Mouse (Mus musculus): Measurements from ENCODE around the gene Ankrd35. TPM values are rescaled to one million over a fixed set of nuclear protein-coding genes. Genes with fewer than 3 reads are reported as not detected.

Gene Ankrd35
- total and polyA plus RNA-seq, 3 experiments: 0.80 to 1.2 (median 1.2) TPM

DNA sequence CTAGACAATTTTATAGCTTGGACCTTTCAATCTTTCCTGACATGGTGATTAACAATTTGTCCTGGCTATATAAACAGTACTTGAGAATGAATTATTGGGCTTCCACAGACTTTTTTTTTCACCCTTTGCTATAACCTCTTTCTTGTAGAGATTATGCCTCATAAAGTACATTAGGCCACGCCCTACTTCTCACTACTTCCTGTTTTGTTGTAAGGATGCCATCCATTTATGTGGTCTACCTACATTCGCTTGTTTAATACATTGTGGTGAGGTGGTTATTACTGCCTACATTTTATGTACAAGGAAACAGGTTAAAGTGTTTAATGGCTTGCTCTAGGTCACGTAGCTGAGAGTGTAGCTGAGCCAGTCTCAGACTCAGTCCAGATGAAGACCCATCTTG lies 5.2 kb downstream of the Ankrd35 start:
- Histone ChIP-seq H3K79me2 (replicated peaks; ENCODE audit: control insufficient read depth, insufficient read depth, low read length) (no peaks in the 10 kb centered on the region), H3K4me1 (ENCODE audit: control insufficient read depth, insufficient read depth, low read length) (no peaks in the 10 kb centered on the region), H3K27ac (no peak overlapping the region), H3K9ac (ENCODE audit: low read depth, low read length) (no peak overlapping the region), H3K36me3 (ENCODE audit: control insufficient read depth, insufficient read depth, low read length) (no peaks in the 10 kb centered on the region), H3K27me3 (ENCODE audit: control insufficient read depth, insufficient read depth, low read length) (no peaks in the 10 kb centered on the region), H3K4me3 (no peak overlapping the region)
- intact Hi-C loops (cut with DNase I): no loop called here
- TF ChIP-seq POLR2A (IDR thresholded peaks at IDR 0.05; ENCODE audit: insufficient read depth, low read depth, low read length) (no peak), CTCF (IDR thresholded peaks at IDR 0.05) (no peak), EP300 (IDR thresholded peaks at IDR 0.05; ENCODE audit: insufficient read depth, low read depth, low read length) (no peak)
- no peak for DNase-seq
- WGBS: 86% methylated on average over 3 of the region's 3 CpGs

- H3K36me3 ChIP-seq (ENCODE audit: control insufficient read depth, insufficient read depth, low read length): no peaks in the 10 kb centered on the region
- H3K27ac ChIP-seq: no peak overlapping the region
- H3K27me3 ChIP-seq (ENCODE audit: control insufficient read depth, insufficient read depth, low read length): no peaks in the 10 kb centered on the region
- H3K79me2 ChIP-seq (replicated peaks; ENCODE audit: control insufficient read depth, insufficient read depth, low read length): no peaks in the 10 kb centered on the region
- H3K4me1 ChIP-seq (ENCODE audit: control insufficient read depth, insufficient read depth, low read length): no peaks in the 10 kb centered on the region
- DNase-seq: no peak
- 67% methylated on average over 3 of the region's 3 CpGs for WGBS
- no peak for TF ChIP-seq POLR2A (IDR thresholded peaks at IDR 0.05; ENCODE audit: insufficient read depth, low read depth, low read length)
- no peak for TF ChIP-seq CTCF (IDR thresholded peaks at IDR 0.05)
- no peak for TF ChIP-seq EP300 (IDR thresholded peaks at IDR 0.05; ENCODE audit: insufficient read depth, low read depth, low read length)
- intact Hi-C loops (cut with DNase I): no loop called here
- H3K9ac ChIP-seq (ENCODE audit: low read depth, low read length): no peak overlapping the region
- H3K4me3 ChIP-seq: no peak overlapping the region
These were observed 5.8 kb downstream of the Ankrd35 start for GRCm38 (mm10) chr3:96675690-96676089.

GRCm38 (mm10) chr3:96678456-96678855 lies 8.5 kb downstream of the Ankrd35 start:
- no peaks in the 10 kb centered on the region for H3K79me2 ChIP-seq (replicated peaks; ENCODE audit: control insufficient read depth, insufficient read depth, low read length)
- WGBS: 70% methylated on average over 7 of the region's 7 CpGs
- H3K4me3 ChIP-seq: no peak overlapping the region
- no peak for TF ChIP-seq POLR2A (IDR thresholded peaks at IDR 0.05; ENCODE audit: insufficient read depth, low read depth, low read length)
- no peaks in the 10 kb centered on the region for H3K36me3 ChIP-seq (ENCODE audit: control insufficient read depth, insufficient read depth, low read length)
- H3K9ac ChIP-seq (ENCODE audit: low read depth, low read length): no peak overlapping the region
- DNase-seq: no peak
- intact Hi-C loops (cut with DNase I): no loop called here
- H3K4me1 ChIP-seq (ENCODE audit: control insufficient read depth, insufficient read depth, low read length): no peaks in the 10 kb centered on the region
- no peaks in the 10 kb centered on the region for H3K27me3 ChIP-seq (ENCODE audit: control insufficient read depth, insufficient read depth, low read length)
- no peak overlapping the region for H3K27ac ChIP-seq

GRCm38 (mm10) chr3:96679159-96679674 lies 9.3 kb downstream of the Ankrd35 start:
- Histone ChIP-seq H3K27me3 (ENCODE audit: control insufficient read depth, insufficient read depth, low read length) (no peaks in the 10 kb centered on the region), H3K4me3 (no peak overlapping the region), H3K27ac (no peak overlapping the region), H3K79me2 (replicated peaks; ENCODE audit: control insufficient read depth, insufficient read depth, low read length) (no peaks in the 10 kb centered on the region), H3K4me1 (ENCODE audit: control insufficient read depth, insufficient read depth, low read length) (no peaks in the 10 kb centered on the region), H3K9ac (ENCODE audit: low read depth, low read length) (no peak overlapping the region), H3K36me3 (ENCODE audit: control insufficient read depth, insufficient read depth, low read length) (no peaks in the 10 kb centered on the region)
- DNase-seq: no peak
- 29% methylated on average over 5 of the region's 5 CpGs for WGBS
- TF ChIP-seq CTCF (IDR thresholded peaks at IDR 0.05): no peak
- TF ChIP-seq POLR2A (IDR thresholded peaks at IDR 0.05; ENCODE audit: insufficient read depth, low read depth, low read length): no peak
- intact Hi-C loops (cut with DNase I): no loop called here

DNA sequence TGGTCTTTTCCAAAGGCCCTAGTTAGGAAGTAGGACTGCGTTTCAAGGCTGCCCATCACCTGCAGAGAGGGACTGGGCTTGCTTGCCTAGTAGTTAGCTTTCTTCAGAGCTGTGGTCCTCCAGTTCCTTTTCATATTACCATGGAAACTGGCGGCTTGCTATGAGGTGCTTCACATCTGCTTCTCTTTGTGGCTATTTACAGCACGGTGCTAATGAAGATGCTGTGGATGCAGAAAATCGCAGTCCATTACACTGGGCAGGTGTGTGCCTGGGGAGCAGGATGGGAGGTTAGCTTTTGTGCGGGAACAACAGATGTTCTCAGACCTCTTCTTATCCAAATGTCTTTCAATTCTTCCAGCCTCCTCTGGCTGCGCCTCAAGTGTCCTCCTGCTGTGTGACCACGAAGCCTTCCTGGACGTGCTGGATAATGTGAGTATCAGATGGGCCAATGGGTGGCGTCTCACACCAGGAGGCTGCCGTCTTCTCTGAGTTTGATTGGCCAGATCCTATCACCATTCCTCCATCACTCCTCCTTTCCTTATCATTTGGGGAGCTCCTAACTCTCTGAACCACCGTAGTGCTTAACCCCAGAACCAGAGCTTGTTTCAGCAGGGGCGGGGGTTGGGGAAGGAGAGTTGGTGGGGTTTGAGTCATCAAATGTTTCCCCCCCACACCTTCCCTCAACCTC lies 10.5 kb downstream of the Ankrd35 start:
- no peak for DNase-seq
- intact Hi-C loops (cut with DNase I): no loop called here
- Histone ChIP-seq H3K36me3 (ENCODE audit: control insufficient read depth, insufficient read depth, low read length) (no peaks in the 10 kb centered on the region), H3K27me3 (ENCODE audit: control insufficient read depth, insufficient read depth, low read length) (no peaks in the 10 kb centered on the region), H3K9ac (ENCODE audit: low read depth, low read length) (no peak overlapping the region), H3K4me3 (no peak overlapping the region), H3K79me2 (replicated peaks; ENCODE audit: control insufficient read depth, insufficient read depth, low read length) (no peaks in the 10 kb centered on the region), H3K27ac (no peak overlapping the region), H3K4me1 (ENCODE audit: control insufficient read depth, insufficient read depth, low read length) (no peaks in the 10 kb centered on the region)
- WGBS: 37% methylated on average over 12 of the region's 12 CpGs
- no peak for TF ChIP-seq POLR2A (IDR thresholded peaks at IDR 0.05; ENCODE audit: insufficient read depth, low read depth, low read length)
- no peak for TF ChIP-seq EP300 (IDR thresholded peaks at IDR 0.05; ENCODE audit: insufficient read depth, low read depth, low read length)
- TF ChIP-seq CTCF (IDR thresholded peaks at IDR 0.05): no peak

GRCm38 (mm10) chr3:96683496-96683895 lies 13.6 kb downstream of the Ankrd35 start:
- no peaks in the 10 kb centered on the region for H3K27me3 ChIP-seq (ENCODE audit: control insufficient read depth, insufficient read depth, low read length)
- H3K4me1 ChIP-seq (ENCODE audit: control insufficient read depth, insufficient read depth, low read length): no peaks in the 10 kb centered on the region
- H3K9ac ChIP-seq (ENCODE audit: low read depth, low read length): no peak overlapping the region
- TF ChIP-seq POLR2A (IDR thresholded peaks at IDR 0.05; ENCODE audit: insufficient read depth, low read depth, low read length) (no peak), CTCF (IDR thresholded peaks at IDR 0.05) (no peak), EP300 (IDR thresholded peaks at IDR 0.05; ENCODE audit: insufficient read depth, low read depth, low read length) (no peak)
- no peaks in the 10 kb centered on the region for H3K36me3 ChIP-seq (ENCODE audit: control insufficient read depth, insufficient read depth, low read length)
- intact Hi-C loops (cut with DNase I): no loop called here
- H3K79me2 ChIP-seq (replicated peaks; ENCODE audit: control insufficient read depth, insufficient read depth, low read length): no peaks in the 10 kb centered on the region
- H3K27ac ChIP-seq: no peak overlapping the region
- no peak for DNase-seq
- no peak overlapping the region for H3K4me3 ChIP-seq
- WGBS: 86% methylated on average over 3 of the region's 3 CpGs

Data from heart, adult 2 months (tissue).